Mouse (Mus musculus) hindbrain, embryonic 15.5 days (tissue): ENCODE data around the gene Tulp2. TPM values are rescaled to one million over a fixed set of nuclear protein-coding genes. Genes with fewer than 3 reads are reported as not detected.
"Not testable (repeated sequence)": the region's sequence is repeated elsewhere in the genome, so short reads cannot be mapped to it uniquely, and the experiment has no call there.

ENCODE experiments used
- ATAC-seq: fragments of 200-750 bp; cut with Nextera tagmentation; 2 replicates; pipeline ENCODE4 v1.8.0; 2017; ENCODE audit warnings: low read depth, moderate number of reproducible peaks, moderate TSS enrichment; ENCODE audit not compliant: low FRiP score
- H3K27ac ChIP-seq: fragments of 300-500 bp; sonication (generic); replicated peaks from 2 replicates; pipeline ENCODE4 v1.5.1; 2015; ENCODE audit warnings: mild to moderate bottlenecking, inconsistent platforms
- H3K27me3 ChIP-seq: fragments of 300-500 bp; sonication (generic); 2 replicates; pipeline ENCODE4 v1.6.1; 2015; ENCODE audit warnings: control low read depth, inconsistent platforms
- H3K36me3 ChIP-seq: fragments of 300-500 bp; sonication (generic); 2 replicates; pipeline ENCODE4 v1.6.1; 2015; ENCODE audit warnings: control low read depth, inconsistent platforms
- H3K4me1 ChIP-seq: fragments of 300-500 bp; sonication (generic); replicated peaks from 2 replicates; pipeline ENCODE4 v1.6.1; 2015; ENCODE audit warnings: control low read depth, inconsistent platforms
- H3K4me2 ChIP-seq: fragments of 300-500 bp; sonication (generic); 2 replicates; pipeline ENCODE4 v1.6.1; 2015; ENCODE audit warnings: moderate library complexity, mild to moderate bottlenecking, inconsistent platforms
- H3K4me3 ChIP-seq: fragments of 300-500 bp; sonication (generic); 2 replicates; pipeline ENCODE4 v1.5.1; 2015; ENCODE audit warnings: mild to moderate bottlenecking, inconsistent platforms
- H3K9ac ChIP-seq: fragments of 300-500 bp; sonication (generic); 2 replicates; pipeline ENCODE4 v1.6.1; 2015; ENCODE audit warnings: inconsistent platforms
- H3K9me3 ChIP-seq: fragments of 300-500 bp; sonication (generic); 2 replicates; pipeline ENCODE4 v1.6.1; 2016; ENCODE audit warnings: control low read depth, inconsistent platforms
- WGBS: fragments of 180-500 bp; shearing (Covaris S2); methylation state at CpG from one replicate; pipeline ENCODE4 v1.1.7; 2015; 5-methylcytosine and 5-hydroxymethylcytosine counted together
- polyA plus RNA-seq: library from polyadenylated mRNA; unstranded; fragments of >200 nt; fragmentation: Nextera tagmentation; extraction: Ambion mirVana; gene quantifications from 2 replicates; pipeline ENCODE4 v1.2.1, GENCODE M21; 2015

Gene Tulp2
- polyA plus RNA-seq, 1 experiment from 2014 or later, result 0.13 TPM

- H3K9me3 ChIP-seq, result no peaks in the 10 kb centered on the region
- H3K4me2 ChIP-seq, result no peak overlapping the region
These were observed 31.7 kb upstream of the Tulp2 start for GRCm38 (mm10) chr7:45449974-45450373.

GRCm38 (mm10) chr7:45451344-45451982, 30.2 kb upstream of the Tulp2 start:
- H3K9ac ChIP-seq, result no peak overlapping the region
- H3K36me3 ChIP-seq, result peaks cover 29% of the 10 kb centered on the region
- H3K27ac ChIP-seq, result no peak overlapping the region
- ATAC-seq, result peak; percentile 70
- 0 out of 2 replicates have a peak overlapping the region, but pooled peaks have one; percentile 7 for H3K4me2 ChIP-seq
- 0 out of 2 replicates have a peak, but pooled peaks cover 4% of the 10 kb centered on the region for H3K4me1 ChIP-seq
- WGBS, result 52% methylated on average over 23 of the region's 23 CpGs
- H3K27me3 ChIP-seq, result no peaks in the 10 kb centered on the region
- H3K4me3 ChIP-seq, result peak overlapping the region; percentile 3; the same call in 1 of the 2 replicates
- H3K9me3 ChIP-seq, result no peaks in the 10 kb centered on the region

More at GRCm38 (mm10) chr7:45449974-45450373, 31.7 kb upstream of the Tulp2 start:
- H3K9ac ChIP-seq, result no peak overlapping the region
- H3K36me3 ChIP-seq, result peaks cover 29% of the 10 kb centered on the region
- no peaks in the 10 kb centered on the region for H3K27me3 ChIP-seq
- no peaks in the 10 kb centered on the region for H3K4me1 ChIP-seq
- no peak overlapping the region for H3K4me3 ChIP-seq
- no peak overlapping the region for H3K27ac ChIP-seq
- WGBS, result 95% methylated on average over 1 of the region's 1 CpGs
- ATAC-seq, result no peak

GRCm38 (mm10) chr7:45454971-45455370, 26.7 kb upstream of the Tulp2 start:
- H3K4me3 ChIP-seq, result no peak overlapping the region
- ATAC-seq, result no peak
- no peaks in the 10 kb centered on the region for H3K9me3 ChIP-seq
- no peaks in the 10 kb centered on the region for H3K27me3 ChIP-seq
- peaks cover 24% of the 10 kb centered on the region for H3K4me1 ChIP-seq
- H3K36me3 ChIP-seq, result peaks cover 34% of the 10 kb centered on the region
- H3K4me2 ChIP-seq, result no peak overlapping the region
- H3K27ac ChIP-seq, result no peak overlapping the region
- WGBS, result 91% methylated on average over 15 of the region's 15 CpGs
- no peak overlapping the region for H3K9ac ChIP-seq

- H3K9ac ChIP-seq, result no peak overlapping the region
- H3K27me3 ChIP-seq, result no peaks in the 10 kb centered on the region
- H3K27ac ChIP-seq, result peak overlapping the region; percentile 95; the same call in 1 of the 2 replicates
- H3K4me2 ChIP-seq, result no peak overlapping the region
- 77% methylated on average over 13 of the region's 13 CpGs for WGBS
- H3K4me1 ChIP-seq, result peaks cover 36% of the 10 kb centered on the region
- no peak for ATAC-seq
- H3K9me3 ChIP-seq, result no peaks in the 10 kb centered on the region
- H3K36me3 ChIP-seq, result peaks cover 31% of the 10 kb centered on the region
- H3K4me3 ChIP-seq, result no peak overlapping the region
These were observed 25.6 kb upstream of the Tulp2 start for GRCm38 (mm10) chr7:45455932-45456696.

GRCm38 (mm10) chr7:45456721-45457203, 24.9 kb upstream of the Tulp2 start:
- 49% methylated on average over 9 of the region's 9 CpGs for WGBS
- Histone ChIP-seq H3K27ac (peak overlapping the region; percentile 95), H3K9ac (peak overlapping the region; percentile 86; the same call in 1 of the 2 replicates), H3K27me3 (no peaks in the 10 kb centered on the region), H3K4me2 (peak overlapping the region; percentile 87), H3K4me3 (peak overlapping the region; percentile 77), H3K36me3 (peaks cover 33% of the 10 kb centered on the region), H3K9me3 (no peaks in the 10 kb centered on the region), H3K4me1 (peaks cover 39% of the 10 kb centered on the region)
- no peak for ATAC-seq

GRCm38 (mm10) chr7:45457204-45458060, 24.2 kb upstream of the Tulp2 start:
- H3K9ac ChIP-seq, result peak overlapping the region; percentile 86
- no peak for ATAC-seq
- peak overlapping the region; percentile 77 for H3K4me3 ChIP-seq
- H3K27me3 ChIP-seq, result no peaks in the 10 kb centered on the region
- no peaks in the 10 kb centered on the region for H3K9me3 ChIP-seq
- H3K27ac ChIP-seq, result peak overlapping the region; percentile 95
- H3K4me2 ChIP-seq, result peak overlapping the region; percentile 87
- 61% methylated on average over 10 of the region's 10 CpGs for WGBS
- H3K36me3 ChIP-seq, result peaks cover 33% of the 10 kb centered on the region
- peaks cover 39% of the 10 kb centered on the region for H3K4me1 ChIP-seq

GRCm38 (mm10) chr7:45458748-45459563, 22.7 kb upstream of the Tulp2 start:
- Histone ChIP-seq H3K9ac (peak overlapping the region; percentile 86), H3K36me3 (peaks cover 27% of the 10 kb centered on the region), H3K27ac (peak overlapping the region; percentile 95), H3K4me2 (peak overlapping the region; percentile 87), H3K4me1 (peaks cover 44% of the 10 kb centered on the region), H3K9me3 (no peaks in the 10 kb centered on the region), H3K27me3 (no peaks in the 10 kb centered on the region), H3K4me3 (peak overlapping the region; percentile 77)
- under 1% methylated on average over 40 of the region's 43 CpGs for WGBS
- ATAC-seq, result peak; percentile 71; the same call in 1 of the 2 replicates

GRCm38 (mm10) chr7:45459564-45460140, 22.0 kb upstream of the Tulp2 start, which contains the start of gene Ftl1:
Ftl1 (minus strand) TSS chr7:45459884.
- peak within 1 kb of the TSS; percentile 77 for H3K4me3 ChIP-seq
- not testable (repeated sequence) for H3K27me3 ChIP-seq, H3K9me3 ChIP-seq
- peak within 1 kb of the TSS; percentile 86 for H3K9ac ChIP-seq
- H3K36me3 ChIP-seq, result peaks cover 27% of the 10 kb centered on the region
- under 1% methylated on average over 28 of the region's 37 CpGs for WGBS
- peak; percentile 97 for ATAC-seq
- H3K4me2 ChIP-seq, result peak within 1 kb of the TSS; percentile 87
- peaks cover 46% of the 10 kb centered on the region for H3K4me1 ChIP-seq
- H3K27ac ChIP-seq, result peak within 1 kb of the TSS; percentile 95

GRCm38 (mm10) chr7:45460377-45460776, 21.3 kb upstream of the Tulp2 start:
- peaks cover 33% of the 10 kb centered on the region for H3K36me3 ChIP-seq
- H3K9me3 ChIP-seq, result no peaks in the 10 kb centered on the region
- H3K27me3 ChIP-seq, result no peaks in the 10 kb centered on the region
- peak overlapping the region; percentile 39; the same call in 1 of the 2 replicates for H3K9ac ChIP-seq
- 73% methylated on average over 7 of the region's 7 CpGs for WGBS
- H3K4me1 ChIP-seq, result peaks cover 53% of the 10 kb centered on the region
- peak overlapping the region; percentile 64 for H3K4me2 ChIP-seq
- peak overlapping the region; percentile 95 for H3K27ac ChIP-seq
- no peak; the same call in 1 of the 2 replicates for ATAC-seq
- peak overlapping the region; percentile 77 for H3K4me3 ChIP-seq

- 23% methylated on average over 13 of the region's 13 CpGs for WGBS
- peaks cover 34% of the 10 kb centered on the region for H3K36me3 ChIP-seq
- H3K4me3 ChIP-seq, result 0 out of 2 replicates have a peak overlapping the region, but pooled peaks have one; percentile 5
- no peaks in the 10 kb centered on the region for H3K27me3 ChIP-seq
- H3K9me3 ChIP-seq, result no peaks in the 10 kb centered on the region
- no peak for ATAC-seq
- H3K27ac ChIP-seq, result peak overlapping the region; percentile 95
- H3K4me2 ChIP-seq, result peak overlapping the region; percentile 64; the same call in 1 of the 2 replicates
- peaks cover 58% of the 10 kb centered on the region for H3K4me1 ChIP-seq
- no peak overlapping the region for H3K9ac ChIP-seq
These were observed 20.8 kb upstream of the Tulp2 start for GRCm38 (mm10) chr7:45460860-45461314.
